Mouse (Mus musculus) erythroblast, adult 5-6 weeks (primary cell): ENCODE data around the gene Gpr162. TPM values are rescaled to one million over a fixed set of nuclear protein-coding genes. Genes with fewer than 3 reads are reported as not detected.
"Not testable (repeated sequence)": the region's sequence is repeated elsewhere in the genome, so short reads cannot be mapped to it uniquely, and the experiment has no call there.

Experiments used
- ATAC-seq: replicated peaks from 2 replicates; pipeline ENCODE4 v1.8.0; 2016; ENCODE audit warnings: moderate number of reproducible peaks, mild to moderate bottlenecking, moderate TSS enrichment, inconsistent platforms; ENCODE audit not compliant: poor library complexity, low FRiP score, severe bottlenecking
- total RNA-seq, 2 experiments: library from RNA; stranded (forward) in 1 of 2; stranded (reverse) in 1 of 2; fragments of 150-400 nt in 1 of 2; fragments of 200-764, 138-1000 nt in 1 of 2; gene quantifications; 2 replicates each; pipeline versions ENCODE4 v1.2.3 to v1.2.4; 2015 to 2017; ENCODE audit warnings: low replicate concordance in 2 of 2

The Gpr162 gene
- total RNA-seq (2015; ENCODE audit: low replicate concordance): not detected in 2 replicates
- not detected in 2 replicates for total RNA-seq (2017; ENCODE audit: low replicate concordance)

DNA sequence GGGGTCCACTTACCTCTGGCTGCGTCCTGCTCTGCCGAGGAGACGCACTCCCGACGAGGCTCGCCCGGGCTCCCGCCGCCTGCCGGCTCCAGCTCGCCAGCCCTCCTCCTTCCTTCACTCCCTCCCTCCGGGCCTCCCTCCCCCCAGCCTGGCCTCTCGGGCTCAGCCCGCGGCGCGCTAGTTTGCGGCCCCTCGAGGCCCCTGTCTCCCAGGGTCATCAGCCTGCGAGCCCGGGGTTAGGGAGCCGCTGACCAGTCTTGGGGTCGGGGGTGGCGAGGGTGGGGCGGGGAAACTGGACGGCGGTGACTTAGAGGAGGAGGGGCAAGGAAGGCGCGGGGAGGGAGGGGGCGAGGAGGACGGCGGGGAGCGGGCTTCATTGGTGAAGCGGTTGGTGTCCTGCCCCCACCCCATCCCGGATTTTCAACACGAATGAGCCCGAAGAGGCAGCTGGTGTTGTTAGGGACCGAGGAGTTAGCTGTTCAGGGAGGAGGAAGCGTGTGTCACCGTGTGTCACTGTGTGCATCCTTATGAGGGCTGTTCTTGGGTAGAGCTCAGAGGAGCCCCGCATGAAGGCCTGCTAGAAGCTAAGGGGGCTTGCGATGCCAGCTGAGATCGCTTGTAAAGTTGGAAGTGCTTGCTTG, at the start of gene Gpr162:
Gene Gpr162 (minus strand): TSS at position 326 of the 641 bp plus-strand sequence.
- ATAC-seq: no peak

GRCm38 (mm10) chr6:124913214-124913613, 49.4 kb upstream of the Gpr162 start:
- no peak for ATAC-seq

GRCm38 (mm10) chr6:124911533-124912218, 47.9 kb upstream of the Gpr162 start, which contains the start of gene Lag3:
Gene Lag3 (minus strand): TSS chr6:124911705.
- no peak for ATAC-seq

DNA sequence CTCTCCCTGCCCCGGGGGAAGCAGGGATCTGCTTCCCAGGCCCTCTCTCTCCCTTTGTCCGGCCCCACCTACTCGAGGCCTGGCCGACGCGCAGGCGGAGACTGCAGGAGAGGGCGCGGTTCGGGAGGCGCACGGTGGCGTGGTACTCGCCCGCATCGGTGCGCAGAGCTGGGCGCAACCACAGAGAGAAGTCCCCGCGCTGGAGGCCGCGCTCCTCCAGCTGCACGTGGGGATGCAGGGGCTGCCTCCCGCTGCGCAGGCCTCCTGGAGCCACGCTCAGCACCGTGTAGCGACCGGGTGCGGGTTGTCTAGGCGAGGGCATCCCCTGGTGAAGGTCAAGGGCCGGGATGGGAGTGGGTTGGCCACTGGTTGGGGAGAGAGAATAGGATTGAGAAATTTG, 46.2 kb upstream of the Gpr162 start:
- no peak for ATAC-seq

DNA sequence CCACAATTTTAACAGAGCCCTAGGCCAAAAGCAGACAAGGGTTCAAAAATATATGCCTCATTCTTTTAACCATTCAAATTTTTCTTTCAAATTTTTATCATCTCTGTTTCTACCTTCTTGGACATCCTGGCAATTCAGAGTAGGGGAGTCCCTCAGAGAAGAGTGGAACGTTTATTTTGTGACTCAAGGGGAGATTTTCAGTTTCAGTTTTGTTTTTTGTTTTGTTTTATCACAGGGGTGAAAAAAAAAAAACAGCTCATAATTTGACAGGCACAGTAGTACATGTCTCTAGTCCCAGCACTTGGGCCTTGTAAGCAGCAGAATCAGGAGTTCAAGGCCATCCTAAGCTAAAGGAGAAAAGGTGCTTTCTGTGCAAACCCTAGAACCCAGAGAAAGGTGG, 44.0 kb upstream of the Gpr162 start:
- no peak for ATAC-seq

GRCm38 (mm10) chr6:124904991-124905860, 41.4 kb upstream of the Gpr162 start:
- no peak for ATAC-seq

DNA sequence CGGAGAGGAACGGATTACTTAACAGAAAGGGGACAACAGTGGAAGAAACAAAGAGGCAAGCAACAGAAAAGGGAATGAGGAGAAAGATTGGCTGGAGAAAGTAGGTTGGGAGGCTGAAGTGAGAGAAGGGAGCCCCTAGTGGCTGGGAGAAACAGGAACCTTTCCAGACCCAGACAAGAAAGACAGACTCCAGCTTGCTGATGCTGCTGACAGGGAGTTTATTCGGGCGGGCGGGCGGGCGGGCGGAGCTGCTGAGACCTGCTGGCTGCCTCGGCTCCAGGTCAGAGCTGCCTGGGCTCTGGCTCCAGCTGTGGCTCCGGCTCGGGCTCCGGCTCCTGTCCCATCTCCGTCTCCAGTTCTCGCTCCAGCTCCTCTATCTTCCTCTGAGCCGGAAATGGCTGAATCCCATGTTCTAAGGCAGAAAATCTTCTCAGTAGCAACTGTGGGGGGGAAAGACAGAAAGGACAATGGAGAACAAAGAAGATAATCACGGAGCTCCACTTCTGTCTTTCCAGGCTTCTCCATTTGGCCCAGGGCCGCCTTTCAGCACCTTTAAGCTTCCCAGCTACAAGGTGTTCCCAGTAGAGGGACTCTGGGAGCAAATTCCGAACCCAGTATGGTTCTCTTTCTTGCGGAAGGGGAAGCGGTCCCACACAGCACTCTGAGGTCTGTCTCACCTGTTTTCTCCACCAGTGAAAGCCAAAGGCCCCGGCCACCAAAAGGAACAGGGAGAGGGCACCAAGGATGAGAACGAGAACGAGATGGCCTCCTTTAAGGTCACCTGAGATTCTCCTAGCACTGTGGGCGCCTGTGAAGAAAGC, 40.6 kb upstream of the Gpr162 start:
- peak; percentile 60 for ATAC-seq

- ATAC-seq: peak; percentile 97
These were observed 39.9 kb upstream of the Gpr162 start for GRCm38 (mm10) chr6:124903580-124904151.

DNA sequence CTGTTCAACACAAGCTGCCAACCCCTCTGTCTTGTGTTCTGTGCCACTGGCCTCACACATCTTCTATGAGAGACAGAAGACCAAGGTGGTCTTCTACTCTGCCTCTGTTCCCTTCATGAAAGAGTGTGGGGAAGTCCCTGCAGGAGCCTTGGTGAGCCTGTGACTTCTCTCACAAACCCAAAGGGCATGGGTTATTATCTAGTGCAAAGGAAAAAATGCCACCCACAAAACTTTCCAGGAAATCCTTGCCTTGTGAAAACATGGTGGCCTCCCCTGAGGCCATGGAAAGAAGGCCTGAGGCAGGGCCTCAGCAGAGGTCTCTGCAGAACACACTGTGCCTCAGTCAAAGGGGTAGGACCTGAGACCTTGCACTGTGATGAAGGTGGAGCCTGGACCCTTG, 38.1 kb upstream of the Gpr162 start:
- ATAC-seq: no peak

DNA sequence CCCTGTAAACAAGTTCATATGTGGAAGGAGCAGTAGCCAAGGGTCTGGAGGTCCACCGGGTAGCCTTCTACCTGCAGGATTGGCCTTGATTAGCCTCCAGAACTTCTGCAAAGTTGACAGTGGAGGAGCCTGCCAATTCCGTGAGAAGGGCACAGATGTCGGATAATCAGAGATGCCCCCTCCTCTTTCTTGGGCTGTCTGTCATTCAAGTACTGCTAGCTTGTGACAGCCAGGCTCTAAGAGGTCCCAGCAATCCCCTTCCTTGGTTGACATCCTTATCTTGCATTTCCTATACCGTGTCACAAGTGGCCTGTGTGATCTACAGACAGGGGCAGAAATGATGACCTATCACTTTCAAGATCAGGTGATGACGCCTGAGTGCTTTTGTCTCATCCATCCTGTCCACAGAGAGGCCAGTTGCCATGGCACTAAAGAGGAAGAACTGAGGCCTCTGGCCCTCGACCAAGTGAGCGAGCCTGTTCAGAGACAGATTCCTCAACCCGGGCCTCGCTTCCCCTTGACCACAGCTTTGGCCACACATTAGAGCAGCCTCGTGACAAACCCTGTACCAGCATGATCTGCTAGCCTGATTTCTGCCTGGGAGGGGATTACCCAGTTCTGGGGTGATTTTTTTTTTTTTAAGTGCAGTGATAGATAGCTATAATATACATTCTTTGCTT, 37.2 kb upstream of the Gpr162 start:
- no peak for ATAC-seq

DNA sequence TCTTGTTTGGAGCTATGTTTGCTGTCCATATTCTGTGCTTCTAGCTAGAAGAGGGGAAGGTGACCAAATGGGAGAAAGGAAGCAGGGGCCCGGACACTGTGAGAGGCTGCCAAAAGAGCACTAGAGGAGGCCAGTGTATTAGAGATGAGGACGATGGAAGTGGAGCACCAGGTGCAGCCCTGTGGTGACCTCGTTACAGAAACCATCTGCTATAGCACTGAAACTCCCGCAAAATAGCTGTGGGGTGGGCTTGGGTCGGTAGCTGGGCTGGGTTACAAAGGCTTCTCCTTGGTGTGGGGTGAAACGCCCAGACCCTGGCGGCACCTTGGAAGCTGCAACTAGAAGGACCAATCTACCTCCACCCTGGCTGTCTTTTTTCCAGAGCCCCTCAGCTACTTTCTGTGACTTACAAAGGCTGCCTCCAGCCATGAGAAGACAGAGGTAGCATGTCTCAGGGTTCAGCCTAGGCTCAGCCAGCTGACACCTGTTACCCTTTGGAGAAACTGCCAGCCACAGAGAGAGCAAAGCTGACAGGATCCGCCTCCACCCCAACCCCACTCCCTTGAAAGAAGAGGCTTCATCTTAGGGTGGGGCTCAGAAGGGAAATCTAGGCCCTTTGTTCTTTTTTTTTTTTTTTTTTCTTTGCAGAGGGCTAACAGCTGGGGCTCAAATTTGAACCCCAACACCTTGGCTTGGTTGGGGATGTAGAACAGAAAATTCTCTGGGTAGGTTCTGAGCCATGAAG, 36.4 kb upstream of the Gpr162 start:
- no peak for ATAC-seq

- no peak for ATAC-seq
These were observed 34.6 kb upstream of the Gpr162 start for GRCm38 (mm10) chr6:124898359-124898758.

GRCm38 (mm10) chr6:124894113-124894512, 30.3 kb upstream of the Gpr162 start:
- ATAC-seq: not testable (repeated sequence)

DNA sequence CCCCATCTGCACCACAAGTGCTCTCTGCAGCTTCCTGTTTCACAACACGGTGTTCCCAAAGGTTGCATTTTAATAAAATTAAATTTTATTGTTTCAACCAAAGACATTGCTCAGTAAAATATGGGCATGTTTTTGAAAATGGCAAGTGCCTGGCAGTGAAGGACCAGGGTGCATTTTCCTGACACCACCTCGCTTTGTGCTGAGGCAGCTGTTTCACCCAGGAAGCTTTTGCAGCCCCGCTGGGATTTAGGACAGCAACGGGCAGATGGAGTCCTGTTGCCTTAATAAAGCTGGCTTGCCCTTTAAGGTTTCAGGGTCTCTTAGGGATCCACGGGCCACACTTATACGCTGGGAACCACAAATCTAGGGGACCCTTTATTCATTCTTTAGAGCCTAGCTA, 27.2 kb upstream of the Gpr162 start:
- no peak for ATAC-seq

DNA sequence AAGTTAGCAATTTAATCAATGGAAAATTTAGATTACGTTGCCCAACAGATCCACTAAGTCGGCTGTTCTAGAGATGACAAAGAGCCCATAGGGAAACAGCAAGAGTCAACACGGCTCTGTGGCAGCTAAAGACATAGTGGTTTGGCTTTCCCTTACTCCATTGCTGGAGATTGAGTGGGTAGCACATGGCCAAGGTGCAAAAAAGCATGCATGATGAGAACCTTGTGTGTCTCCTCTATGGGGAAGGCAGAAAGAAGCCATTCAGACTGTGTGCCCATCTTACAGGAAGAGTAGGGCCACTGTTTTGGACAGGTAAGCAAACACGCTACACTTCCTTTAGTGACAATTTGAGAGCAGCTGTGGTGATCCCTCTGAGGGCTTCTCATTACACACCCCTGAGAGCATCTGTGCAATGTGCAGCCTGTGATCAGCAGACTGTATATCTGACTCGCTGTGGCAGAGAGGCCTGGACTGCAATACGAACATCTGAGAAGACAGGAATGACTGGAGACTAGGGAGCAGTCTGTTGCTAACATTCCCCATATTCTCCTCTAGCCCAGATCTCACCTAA, 24.9 kb upstream of the Gpr162 start:
- ATAC-seq: no peak

DNA sequence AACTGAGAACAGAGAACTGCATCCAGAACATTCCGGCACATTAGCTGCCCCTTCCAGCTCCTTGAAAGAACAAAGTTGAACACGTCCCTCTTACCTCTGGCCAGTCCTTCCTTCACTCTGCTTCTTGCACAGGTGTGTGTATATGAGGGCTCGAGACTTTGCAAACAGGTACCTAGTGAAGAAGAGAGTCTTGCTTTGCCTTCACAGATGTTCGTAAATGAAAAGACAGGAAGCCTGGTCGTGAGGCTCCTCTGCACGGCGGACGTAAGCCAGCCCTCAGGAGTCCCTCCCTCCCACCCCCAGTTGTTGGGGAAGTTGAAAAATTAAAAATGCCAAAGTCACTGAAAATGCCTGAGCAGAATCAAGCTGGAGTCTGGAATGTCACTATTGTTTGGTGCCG, 24.2 kb upstream of the Gpr162 start, which contains the start of gene Cd4:
Gene Cd4 (minus strand): TSS at position 236 of the 400 bp plus-strand sequence.
- ATAC-seq: no peak

DNA sequence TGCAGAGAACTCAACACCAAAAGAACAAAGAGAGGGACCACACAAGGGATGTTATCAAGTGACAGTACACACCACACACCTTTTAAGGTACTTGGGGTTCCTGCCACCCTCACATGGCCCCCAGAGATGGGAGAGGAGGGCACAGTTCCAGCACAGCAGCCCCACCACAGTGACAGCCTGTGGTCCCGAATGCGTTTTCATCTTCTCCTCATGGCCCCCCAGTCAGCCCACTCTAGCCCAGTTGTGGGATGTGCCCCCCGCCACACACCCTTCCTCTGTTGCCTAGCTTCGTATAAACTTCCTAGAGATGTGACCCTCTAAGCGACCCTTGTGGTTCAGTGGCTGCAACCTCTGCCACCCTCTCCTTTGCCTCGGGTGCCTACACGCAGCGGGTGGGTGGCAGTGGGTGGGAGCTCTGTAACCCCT, 22.2 kb upstream of the Gpr162 start:
- no peak for ATAC-seq
